ENCODE assay signal across 8 mouse cellular contexts in the genomic region with DNA sequence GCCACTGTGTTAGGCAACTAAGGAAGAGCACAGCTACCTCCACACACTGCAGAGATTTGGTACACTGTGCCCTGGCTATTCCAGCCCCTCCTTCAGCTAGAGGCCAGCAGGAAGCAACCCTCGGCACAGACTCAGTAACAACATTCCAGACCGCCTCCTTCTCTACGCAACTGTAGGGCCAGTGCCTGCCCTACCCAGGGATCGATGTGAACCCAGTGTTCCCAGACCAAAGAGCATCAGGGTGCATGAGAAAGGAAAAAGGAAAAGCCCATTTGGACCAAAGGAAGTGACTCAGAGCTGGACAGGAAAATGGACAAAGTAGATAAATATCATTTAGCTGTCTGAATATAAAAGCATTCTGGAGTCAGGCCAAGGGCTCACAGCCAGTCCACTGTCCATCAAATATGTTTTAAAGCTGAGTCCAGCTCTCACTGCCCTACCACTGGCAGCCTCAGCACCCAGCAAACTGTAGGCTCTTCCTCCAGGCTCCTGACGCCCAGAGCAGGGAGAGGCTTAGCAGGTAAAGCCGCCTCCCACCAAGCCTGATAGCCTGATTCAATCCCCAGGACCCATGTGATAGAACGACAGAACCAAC. TPM values are rescaled to one million over a fixed set of nuclear protein-coding genes. Genes with fewer than 3 reads are reported as not detected.
DNase-seq lines count a peak whose midpoint lies in the region; ATAC-seq lines count a peak whose summit lies in the region.

No protein-coding gene starts in this region.

- H3K4me2 ChIP-seq in embryonic facial prominence, embryonic 14.5 days (ENCODE audit: low read depth, low read length), result no peak overlapping the region
- no peak overlapping the region for H3K4me2 ChIP-seq in hindbrain, embryonic 16.5 days (ENCODE audit: low read length)
- no peak overlapping the region for H3K4me2 ChIP-seq in liver, embryonic 13.5 days
- H3K4me2 ChIP-seq in stomach, embryonic 15.5 days, result no peak overlapping the region

- no peak overlapping the region for H3K4me3 ChIP-seq in embryonic facial prominence, embryonic 14.5 days (ENCODE audit: low read depth, low read length)
- no peak overlapping the region for H3K4me3 ChIP-seq in embryonic facial prominence, embryonic 10.5 days
- H3K4me3 ChIP-seq in hindbrain, embryonic 16.5 days (ENCODE audit: low read length), result no peak overlapping the region
- H3K4me3 ChIP-seq in liver, embryonic 13.5 days (replicated peaks), result no peak overlapping the region
- no peak overlapping the region for H3K4me3 ChIP-seq in stomach, embryonic 15.5 days (replicated peaks)

- H3K27me3 ChIP-seq in embryonic facial prominence, embryonic 14.5 days (replicated peaks; ENCODE audit: control insufficient read depth, insufficient read depth, low read length), result no peaks in the 10 kb centered on the region
- H3K27me3 ChIP-seq in embryonic facial prominence, embryonic 10.5 days (replicated peaks; ENCODE audit: low read depth, poor library complexity, severe bottlenecking), result no peaks in the 10 kb centered on the region
- H3K27me3 ChIP-seq in hindbrain, embryonic 16.5 days (replicated peaks; ENCODE audit: control insufficient read depth, insufficient read depth, low read length), result no peaks in the 10 kb centered on the region
- H3K27me3 ChIP-seq in liver, embryonic 13.5 days, result no peaks in the 10 kb centered on the region
- H3K27me3 ChIP-seq in stomach, embryonic 15.5 days (replicated peaks), result no peaks in the 10 kb centered on the region

- H3K9ac ChIP-seq in embryonic facial prominence, embryonic 14.5 days (ENCODE audit: low read depth, low read length), result no peak overlapping the region
- no peak overlapping the region for H3K9ac ChIP-seq in hindbrain, embryonic 16.5 days (ENCODE audit: low read depth, low read length)
- no peak overlapping the region for H3K9ac ChIP-seq in liver, embryonic 13.5 days
- no peak overlapping the region for H3K9ac ChIP-seq in stomach, embryonic 15.5 days

- peaks cover 16% of the 10 kb centered on the region; the same call in 1 of the 2 replicates for H3K36me3 ChIP-seq in embryonic facial prominence, embryonic 14.5 days (ENCODE audit: control insufficient read depth, insufficient read depth, low read length)
- peaks cover 64% of the 10 kb centered on the region for H3K36me3 ChIP-seq in embryonic facial prominence, embryonic 10.5 days (replicated peaks)
- H3K36me3 ChIP-seq in hindbrain, embryonic 16.5 days (ENCODE audit: control insufficient read depth, insufficient read depth, low read length), result no peaks in the 10 kb centered on the region
- H3K36me3 ChIP-seq in liver, embryonic 13.5 days, result no peaks in the 10 kb centered on the region
- H3K36me3 ChIP-seq in stomach, embryonic 15.5 days, result 0 out of 2 replicates have a peak, but pooled peaks cover 5% of the 10 kb centered on the region

- no peaks in the 10 kb centered on the region for H3K9me3 ChIP-seq in embryonic facial prominence, embryonic 14.5 days (ENCODE audit: control insufficient read depth, low read length)
- H3K9me3 ChIP-seq in embryonic facial prominence, embryonic 10.5 days, result no peaks in the 10 kb centered on the region
- no peaks in the 10 kb centered on the region for H3K9me3 ChIP-seq in hindbrain, embryonic 16.5 days (ENCODE audit: control insufficient read depth, low read length)
- no peaks in the 10 kb centered on the region for H3K9me3 ChIP-seq in liver, embryonic 13.5 days (replicated peaks)
- no peaks in the 10 kb centered on the region for H3K9me3 ChIP-seq in stomach, embryonic 15.5 days

- peak overlapping the region; percentile 39 for H3K27ac ChIP-seq in embryonic facial prominence, embryonic 14.5 days (replicated peaks; ENCODE audit: low read depth, low read length)
- H3K27ac ChIP-seq in embryonic facial prominence, embryonic 10.5 days (replicated peaks), result no peak overlapping the region
- H3K27ac ChIP-seq in hindbrain, embryonic 16.5 days (ENCODE audit: low read depth, low read length), result peak overlapping the region; percentile 10; the same call in 1 of the 2 replicates
- peak overlapping the region; percentile 53; the same call in 1 of the 2 replicates for H3K27ac ChIP-seq in liver, embryonic 13.5 days
- peak overlapping the region; percentile 13 for H3K27ac ChIP-seq in stomach, embryonic 15.5 days

- H3K4me1 ChIP-seq in embryonic facial prominence, embryonic 14.5 days (ENCODE audit: control insufficient read depth, insufficient read depth, low read length), result peaks cover 4% of the 10 kb centered on the region; the same call in 1 of the 2 replicates
- H3K4me1 ChIP-seq in embryonic facial prominence, embryonic 10.5 days, result peaks cover 7% of the 10 kb centered on the region
- H3K4me1 ChIP-seq in hindbrain, embryonic 16.5 days (ENCODE audit: control insufficient read depth, insufficient read depth, low read depth, low read length), result peaks cover 24% of the 10 kb centered on the region
- H3K4me1 ChIP-seq in liver, embryonic 13.5 days (replicated peaks), result peaks cover 8% of the 10 kb centered on the region; the same call in 1 of the 2 replicates
- peaks cover 24% of the 10 kb centered on the region for H3K4me1 ChIP-seq in stomach, embryonic 15.5 days

- peak; percentile 40 for DNase-seq in embryonic facial prominence, embryonic 14.5 days (ENCODE audit: low spot score)
- DNase-seq in embryonic facial prominence, embryonic 10.5 days (ENCODE audit: low spot score), result no peak
- DNase-seq in fat pad, adult 2 months (ENCODE audit: extremely low read depth, low read depth, low spot score), result peak; percentile 26
- DNase-seq in liver, embryonic 13.5 days, result no peak
- DNase-seq in left cerebral cortex, adult 9 months (ENCODE audit: low spot score in 2 of 2), result no peak

- 61% methylated on average over 7 of the region's 7 CpGs for WGBS in embryonic facial prominence, embryonic 14.5 days
- 66% methylated on average over 7 of the region's 7 CpGs for WGBS in embryonic facial prominence, embryonic 10.5 days
- WGBS in hindbrain, embryonic 16.5 days, result 58% methylated on average over 7 of the region's 7 CpGs
- WGBS in liver, embryonic 13.5 days (ENCODE audit: insufficient replicate concordance), result 37% methylated on average over 7 of the region's 7 CpGs
- WGBS in stomach, embryonic 15.5 days, result 33% methylated on average over 7 of the region's 7 CpGs

- ATAC-seq in embryonic facial prominence, embryonic 14.5 days (ENCODE audit: low read depth), result no peak
- ATAC-seq in hindbrain, embryonic 16.5 days, result peak; percentile 66
- ATAC-seq in liver, embryonic 13.5 days (ENCODE audit: low read depth), result peak; percentile 66
- peak; percentile 28; the same call in 1 of the 2 replicates for ATAC-seq in stomach, embryonic 15.5 days (ENCODE audit: insufficient read depth, low FRiP score, low read depth)
- ATAC-seq in megakaryocyte-erythroid progenitor cell, adult 5-6 weeks (replicated peaks; ENCODE audit: low FRiP score, low TSS enrichment, poor library complexity, severe bottlenecking), result no peak

RNA-seq across cellular contexts. Expression of a gene that starts 29.3 kb away (rescaled TPM):
- polyA plus RNA-seq in embryonic facial prominence, embryonic 14.5 days (2014; fragmentation: Nextera tagmentation; extraction: Ambion mirVana), result 224 and 237 TPM in 2 replicates
- 199 and 215 TPM in 2 replicates for polyA plus RNA-seq in embryonic facial prominence, embryonic 10.5 days (2016; fragmentation: Nextera tagmentation; extraction: Ambion mirVana)
- 355 and 365 TPM in 2 replicates for polyA plus RNA-seq in hindbrain, embryonic 16.5 days (2015; fragmentation: Nextera tagmentation; extraction: Ambion mirVana)
- 135 and 144 TPM in 2 replicates for polyA plus RNA-seq in liver, embryonic 13.5 days (2015; fragmentation: Nextera tagmentation; extraction: Ambion mirVana)
- polyA plus RNA-seq in stomach, embryonic 15.5 days (2015; fragmentation: Nextera tagmentation; extraction: Ambion mirVana), result 179 and 217 TPM in 2 replicates
- 59.8 and 72.6 TPM in 2 replicates for total RNA-seq in megakaryocyte-erythroid progenitor cell, adult 5-6 weeks (2014; fragmentation: Nextera tagmentation)
- 49.2 and 80.3 TPM in 2 replicates for total RNA-seq in megakaryocyte-erythroid progenitor cell, adult 5-6 weeks (2017)

RNA-seq across cellular contexts. Expression of a gene that starts 33.2 kb away (rescaled TPM):
- polyA plus RNA-seq in embryonic facial prominence, embryonic 14.5 days (2014; fragmentation: Nextera tagmentation; extraction: Ambion mirVana), result 21.3 and 23.0 TPM in 2 replicates
- 15.0 and 17.3 TPM in 2 replicates for polyA plus RNA-seq in embryonic facial prominence, embryonic 10.5 days (2016; fragmentation: Nextera tagmentation; extraction: Ambion mirVana)
- polyA plus RNA-seq in hindbrain, embryonic 16.5 days (2015; fragmentation: Nextera tagmentation; extraction: Ambion mirVana), result 19.3 and 20.9 TPM in 2 replicates
- polyA plus RNA-seq in liver, embryonic 13.5 days (2015; fragmentation: Nextera tagmentation; extraction: Ambion mirVana), result 1.6 and 1.7 TPM in 2 replicates
- 12.6 and 13.0 TPM in 2 replicates for polyA plus RNA-seq in stomach, embryonic 15.5 days (2015; fragmentation: Nextera tagmentation; extraction: Ambion mirVana)
- total RNA-seq in megakaryocyte-erythroid progenitor cell, adult 5-6 weeks (2014; fragmentation: Nextera tagmentation), result not detected in 2 replicates
- total RNA-seq in megakaryocyte-erythroid progenitor cell, adult 5-6 weeks (2017), result 0.08 TPM in 1 of 2 replicates, not detected in the other

RNA-seq across cellular contexts. Expression of a gene that starts 40.9 kb away (rescaled TPM):
- polyA plus RNA-seq in embryonic facial prominence, embryonic 14.5 days (2014; fragmentation: Nextera tagmentation; extraction: Ambion mirVana), result 15.3 and 20.1 TPM in 2 replicates
- polyA plus RNA-seq in embryonic facial prominence, embryonic 10.5 days (2016; fragmentation: Nextera tagmentation; extraction: Ambion mirVana), result 13.9 and 15.0 TPM in 2 replicates
- 37.0 and 37.5 TPM in 2 replicates for polyA plus RNA-seq in hindbrain, embryonic 16.5 days (2015; fragmentation: Nextera tagmentation; extraction: Ambion mirVana)
- polyA plus RNA-seq in liver, embryonic 13.5 days (2015; fragmentation: Nextera tagmentation; extraction: Ambion mirVana), result 10.4 and 11.3 TPM in 2 replicates
- polyA plus RNA-seq in stomach, embryonic 15.5 days (2015; fragmentation: Nextera tagmentation; extraction: Ambion mirVana), result 15.8 and 16.3 TPM in 2 replicates
- 16.1 and 28.2 TPM in 2 replicates for total RNA-seq in megakaryocyte-erythroid progenitor cell, adult 5-6 weeks (2014; fragmentation: Nextera tagmentation)
- 7.8 and 9.5 TPM in 2 replicates for total RNA-seq in megakaryocyte-erythroid progenitor cell, adult 5-6 weeks (2017)

Comparison
In these comparisons a context has a peak if more than half of its experiments do, and no peak if none do; other contexts are left out.
1. DNase-seq: peak in embryonic facial prominence, embryonic 14.5 days (single experiment) and fat pad, adult 2 months (single experiment); none in embryonic facial prominence, embryonic 10.5 days (single experiment), liver, embryonic 13.5 days (single experiment) and left cerebral cortex, adult 9 months (0 of 2).
2. ATAC-seq: peak in hindbrain, embryonic 16.5 days (single experiment), liver, embryonic 13.5 days (single experiment) and stomach, embryonic 15.5 days (single experiment); none in embryonic facial prominence, embryonic 14.5 days (single experiment) and megakaryocyte-erythroid progenitor cell, adult 5-6 weeks (single experiment).